Mouse (Mus musculus): ENCODE measurements around the gene Lamp5.

DNA sequence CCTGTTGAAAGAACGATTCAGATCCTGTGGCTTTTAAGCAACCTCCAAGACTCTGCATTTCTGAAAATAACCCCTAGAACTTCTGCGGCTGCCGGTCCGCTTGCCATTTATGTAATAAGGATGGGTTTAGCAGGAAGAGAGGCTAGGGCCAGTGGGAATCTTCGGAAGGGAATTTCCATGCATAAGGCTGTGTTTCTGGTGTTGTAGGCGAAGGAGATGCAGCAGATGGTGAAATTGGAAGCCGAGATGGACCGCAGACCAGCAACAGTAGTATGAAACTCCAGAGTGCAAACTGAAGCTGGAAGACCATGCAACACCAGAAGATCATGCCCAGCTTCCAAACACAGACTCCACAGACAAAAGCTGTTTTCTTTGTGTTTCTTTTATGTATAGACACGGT lies 39.3 kb upstream of the Lamp5 start:
- TF ChIP-seq GATA2 (IDR thresholded peaks at IDR 0.05; ENCODE audit: borderline replicate concordance, low read depth, low read length), result no peak
- no peak for TF ChIP-seq CTCF (IDR thresholded peaks at IDR 0.05; ENCODE audit: low read depth, low read length)
- TF ChIP-seq TAL1 (conservative IDR thresholded peaks at IDR 0.05; ENCODE audit: low read depth, low read length), result no peak
